Mouse (Mus musculus): ENCODE data around the gene Cyp4f14.

GRCm38 (mm10) chr17:32951006-32951405 is 33.9 kb upstream of the Cyp4f14 start:
- TF ChIP-seq TAL1 (IDR thresholded peaks at IDR 0.05; ENCODE audit: low read length), result no peak
- TF ChIP-seq GATA1 (IDR thresholded peaks at IDR 0.05; ENCODE audit: low read length), result no peak
